In the genomic region with DNA sequence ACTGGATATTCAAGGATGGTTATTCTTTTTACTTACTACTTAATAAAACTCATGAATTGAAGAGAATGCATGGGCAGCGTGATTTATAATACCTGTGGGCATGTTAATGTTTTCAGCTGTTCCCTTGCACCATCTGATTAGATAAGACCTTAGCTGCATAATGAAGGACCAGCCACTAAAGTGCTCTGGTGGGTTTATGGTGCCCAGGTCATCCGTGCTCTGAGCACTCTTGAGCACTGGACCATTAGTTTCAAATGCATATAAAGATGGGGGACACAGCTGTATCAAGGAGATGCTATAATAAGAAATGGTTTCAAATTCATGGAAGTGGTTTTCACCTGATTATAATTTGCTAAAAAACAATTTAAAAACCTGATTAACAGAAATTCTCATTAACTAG, we compare ENCODE assay signal across 30 mouse cellular contexts. TPM values are rescaled to one million over a fixed set of nuclear protein-coding genes. Genes with fewer than 3 reads are reported as not detected.
DNase-seq lines count a peak whose midpoint lies in the region; ATAC-seq and TF ChIP-seq lines count a peak whose summit lies in the region.
"Had no signal": no experiment of that assay in that cellular context is flagged by ENCODE, and none has a peak within 500 bp of the region (broad histone marks: within the 10 kb centered on the region; RNA-seq: fewer than 3 reads in every experiment).

No protein-coding gene starts in this region.

- H3K4me1 ChIP-seq in hindbrain, embryonic 11.5 days (replicated peaks; ENCODE audit: control insufficient read depth, insufficient read depth, low read length), result no peaks in the 10 kb centered on the region
- no peaks in the 10 kb centered on the region; the same call in 1 of the 2 replicates for H3K4me1 ChIP-seq in hindbrain, postnatal 0 days (ENCODE audit: insufficient read depth, low read length)
- H3K4me1 ChIP-seq in neural tube, embryonic 11.5 days (ENCODE audit: control insufficient read depth, insufficient read depth, low read length), result no peaks in the 10 kb centered on the region
- H3K4me1 ChIP-seq in neural tube, embryonic 13.5 days (replicated peaks), result peaks cover 20% of the 10 kb centered on the region
- H3K4me1 ChIP-seq in limb, embryonic 10.5 days, result no peaks in the 10 kb centered on the region
- H3K4me1 ChIP-seq: embryonic facial prominence, embryonic 12.5 days; embryonic facial prominence, embryonic 15.5 days; heart, embryonic 10.5 days; heart, embryonic 13.5 days had no signal

- H3K9ac ChIP-seq in hindbrain, embryonic 11.5 days (ENCODE audit: low read depth, low read length), result no peak overlapping the region
- no peak overlapping the region for H3K9ac ChIP-seq in hindbrain, postnatal 0 days (replicated peaks; ENCODE audit: low read length)
- H3K9ac ChIP-seq in neural tube, embryonic 11.5 days (ENCODE audit: low read length), result no peak overlapping the region
- H3K9ac ChIP-seq in neural tube, embryonic 13.5 days, result no peak overlapping the region
- H3K9ac ChIP-seq: embryonic facial prominence, embryonic 12.5 days; embryonic facial prominence, embryonic 15.5 days; forebrain, postnatal 0 days; heart, embryonic 13.5 days; hindbrain, embryonic 15.5 days had no signal

- peak; percentile 77 for ATAC-seq in hindbrain, embryonic 11.5 days (ENCODE audit: low FRiP score)
- no peak for ATAC-seq in hindbrain, postnatal 0 days
- ATAC-seq in neural tube, embryonic 11.5 days (ENCODE audit: insufficient read depth, low FRiP score, low TSS enrichment), result peak; percentile 78
- peak; percentile 88 for ATAC-seq in neural tube, embryonic 13.5 days (ENCODE audit: low read depth)
- ATAC-seq: CD4-positive, CD25-positive, alpha-beta regulatory T cell, adult 4 months; forebrain, embryonic 14.5 days; forebrain, postnatal 0 days; inflammation-experienced regulatory T-cells, adult 6 months; intestine, embryonic 16.5 days had no signal

- no peaks in the 10 kb centered on the region for H3K36me3 ChIP-seq in hindbrain, embryonic 11.5 days (ENCODE audit: control insufficient read depth, insufficient read depth, low read length)
- no peaks in the 10 kb centered on the region for H3K36me3 ChIP-seq in hindbrain, postnatal 0 days (ENCODE audit: insufficient read depth, low read length)
- no peaks in the 10 kb centered on the region for H3K36me3 ChIP-seq in neural tube, embryonic 11.5 days (ENCODE audit: control insufficient read depth, insufficient read depth, low read length)
- H3K36me3 ChIP-seq in neural tube, embryonic 13.5 days, result 0 out of 2 replicates have a peak, but pooled peaks cover 6% of the 10 kb centered on the region
- H3K36me3 ChIP-seq in limb, embryonic 10.5 days, result no peaks in the 10 kb centered on the region
- H3K36me3 ChIP-seq: embryonic facial prominence, embryonic 12.5 days; embryonic facial prominence, embryonic 15.5 days; heart, embryonic 10.5 days; heart, embryonic 13.5 days; hindbrain, embryonic 15.5 days had no signal

- no peak overlapping the region for H3K4me3 ChIP-seq in hindbrain, embryonic 11.5 days (ENCODE audit: low read depth, low read length)
- H3K4me3 ChIP-seq in hindbrain, postnatal 0 days (ENCODE audit: low read length), result no peak overlapping the region
- H3K4me3 ChIP-seq in neural tube, embryonic 11.5 days (ENCODE audit: low read depth, low read length), result no peak overlapping the region
- no peak overlapping the region for H3K4me3 ChIP-seq in neural tube, embryonic 13.5 days
- H3K4me3 ChIP-seq in limb, embryonic 10.5 days, result no peak overlapping the region
- H3K4me3 ChIP-seq: embryonic facial prominence, embryonic 12.5 days; embryonic facial prominence, embryonic 15.5 days; gastrocnemius, adult 2 months; heart, adult 2 months; heart, embryonic 10.5 days; heart, embryonic 13.5 days; hindbrain, embryonic 15.5 days had no signal

- no peaks in the 10 kb centered on the region for H3K9me3 ChIP-seq in hindbrain, embryonic 11.5 days (ENCODE audit: control insufficient read depth, low read length)
- H3K9me3 ChIP-seq in hindbrain, postnatal 0 days (ENCODE audit: low read length), result no peaks in the 10 kb centered on the region
- H3K9me3 ChIP-seq in neural tube, embryonic 11.5 days (ENCODE audit: control insufficient read depth, low read length), result no peaks in the 10 kb centered on the region
- no peaks in the 10 kb centered on the region for H3K9me3 ChIP-seq in neural tube, embryonic 13.5 days
- no peaks in the 10 kb centered on the region for H3K9me3 ChIP-seq in limb, embryonic 10.5 days (replicated peaks)
- H3K9me3 ChIP-seq: embryonic facial prominence, embryonic 12.5 days; embryonic facial prominence, embryonic 15.5 days; heart, embryonic 10.5 days; heart, embryonic 13.5 days; hindbrain, embryonic 15.5 days had no signal

- no peak overlapping the region for H3K27ac ChIP-seq in hindbrain, embryonic 11.5 days (ENCODE audit: low read depth, low read length)
- H3K27ac ChIP-seq in hindbrain, postnatal 0 days, result no peak overlapping the region
- no peak overlapping the region for H3K27ac ChIP-seq in neural tube, embryonic 11.5 days (ENCODE audit: low read depth, low read length)
- no peak overlapping the region for H3K27ac ChIP-seq in neural tube, embryonic 13.5 days (replicated peaks)
- H3K27ac ChIP-seq in limb, embryonic 10.5 days, result no peak overlapping the region
- H3K27ac ChIP-seq: embryonic facial prominence, embryonic 12.5 days; embryonic facial prominence, embryonic 15.5 days; gastrocnemius, adult 2 months; heart, adult 2 months; heart, embryonic 10.5 days; heart, embryonic 13.5 days; hindbrain, embryonic 15.5 days had no signal

- TF ChIP-seq CTCF in hindbrain, postnatal 0 days (IDR thresholded peaks at IDR 0.05; ENCODE audit: low read depth), result no peak

- WGBS in hindbrain, embryonic 11.5 days, result 76% methylated on average over 2 of the region's 2 CpGs
- WGBS in hindbrain, postnatal 0 days, result 71% methylated on average over 2 of the region's 2 CpGs
- 74% methylated on average over 2 of the region's 2 CpGs for WGBS in neural tube, embryonic 11.5 days
- 31% methylated on average over 2 of the region's 2 CpGs for WGBS in neural tube, embryonic 13.5 days
- WGBS in limb, embryonic 10.5 days, result 86% methylated on average over 2 of the region's 2 CpGs

- no peaks in the 10 kb centered on the region for H3K27me3 ChIP-seq in hindbrain, embryonic 11.5 days (ENCODE audit: control insufficient read depth, insufficient read depth, low read length)
- no peaks in the 10 kb centered on the region for H3K27me3 ChIP-seq in hindbrain, postnatal 0 days (ENCODE audit: insufficient read depth, low read length)
- no peaks in the 10 kb centered on the region for H3K27me3 ChIP-seq in neural tube, embryonic 11.5 days (ENCODE audit: control insufficient read depth, insufficient read depth, low read length)
- H3K27me3 ChIP-seq in neural tube, embryonic 13.5 days, result no peaks in the 10 kb centered on the region
- no peaks in the 10 kb centered on the region for H3K27me3 ChIP-seq in limb, embryonic 10.5 days (ENCODE audit: low read depth, poor library complexity, severe bottlenecking)
- H3K27me3 ChIP-seq: embryonic facial prominence, embryonic 12.5 days; embryonic facial prominence, embryonic 15.5 days; heart, embryonic 13.5 days; hindbrain, embryonic 15.5 days had no signal

- DNase-seq in hindbrain, embryonic 11.5 days (ENCODE audit: low spot score), result no peak
- DNase-seq in hindbrain, postnatal 0 days (ENCODE audit: low spot score), result no peak
- DNase-seq in neural tube, embryonic 11.5 days (ENCODE audit: low spot score), result no peak
- no peak for DNase-seq in neural tube, embryonic 10.5 days (ENCODE audit: extremely low spot score, low spot score)
- no peak for DNase-seq in limb, embryonic 10.5 days (ENCODE audit: low spot score)
- DNase-seq: adrenal gland, adult 2 months; adrenal gland, postnatal 14 days; B cell, adult 2 months; cerebellum, adult 11 months; cerebellum, adult 2 months; cerebellum, adult 9-11 months; cerebellum, postnatal 25 days; forebrain, postnatal 0 days; gastrocnemius, adult 2 months; gastrocnemius, postnatal 14 days; heart, adult 2 months; heart, postnatal 14 days; heart, postnatal 4 days had no signal

- H3K4me2 ChIP-seq in hindbrain, embryonic 11.5 days (replicated peaks; ENCODE audit: low read depth, low read length), result no peak overlapping the region
- no peak overlapping the region for H3K4me2 ChIP-seq in hindbrain, postnatal 0 days (ENCODE audit: low read depth, low read length)
- H3K4me2 ChIP-seq in neural tube, embryonic 11.5 days (ENCODE audit: low read depth), result no peak overlapping the region
- H3K4me2 ChIP-seq in neural tube, embryonic 13.5 days, result no peak overlapping the region
- H3K4me2 ChIP-seq: embryonic facial prominence, embryonic 12.5 days; embryonic facial prominence, embryonic 15.5 days; heart, embryonic 13.5 days; hindbrain, embryonic 15.5 days had no signal

RNA-seq across cellular contexts. Expression of a gene that starts 16.7 kb away (rescaled TPM):
- 170 and 181 TPM in 2 replicates for polyA plus RNA-seq in hindbrain, embryonic 11.5 days (2014; fragmentation: Nextera tagmentation; extraction: Ambion mirVana)
- total RNA-seq in hindbrain, postnatal 0 days (2014; rRNA removed), result 71.2 and 73.5 TPM in 2 replicates
- polyA plus RNA-seq in hindbrain, postnatal 0 days (2015; fragmentation: Nextera tagmentation; extraction: Ambion mirVana), result 58.1 and 60.2 TPM in 2 replicates
- 180 and 183 TPM in 2 replicates for polyA plus RNA-seq in neural tube, embryonic 11.5 days (2014; fragmentation: Nextera tagmentation; extraction: Ambion mirVana)
- polyA plus RNA-seq in neural tube, embryonic 13.5 days (2015; fragmentation: Nextera tagmentation; extraction: Ambion mirVana), result 92.8 and 101 TPM in 2 replicates
- 6.4 and 14.5 TPM in 2 replicates for polyA plus RNA-seq in limb, embryonic 10.5 days (2016; fragmentation: Nextera tagmentation; extraction: Ambion mirVana)
- total RNA-seq: common myeloid progenitor, adult 5-6 weeks; MEL had no signal
- polyA plus RNA-seq: CD4-positive, CD25-positive, alpha-beta regulatory T cell, adult 4 months; inflammation-experienced regulatory T-cells, adult 6 months had no signal
